Mouse (Mus musculus): Measurements from ENCODE around the gene Dock8.

The Dock8 gene

GRCm38 (mm10) chr19:25206969-25207368, 207.6 kb downstream of the Dock8 start:
- DNase-seq, result no peak

DNA sequence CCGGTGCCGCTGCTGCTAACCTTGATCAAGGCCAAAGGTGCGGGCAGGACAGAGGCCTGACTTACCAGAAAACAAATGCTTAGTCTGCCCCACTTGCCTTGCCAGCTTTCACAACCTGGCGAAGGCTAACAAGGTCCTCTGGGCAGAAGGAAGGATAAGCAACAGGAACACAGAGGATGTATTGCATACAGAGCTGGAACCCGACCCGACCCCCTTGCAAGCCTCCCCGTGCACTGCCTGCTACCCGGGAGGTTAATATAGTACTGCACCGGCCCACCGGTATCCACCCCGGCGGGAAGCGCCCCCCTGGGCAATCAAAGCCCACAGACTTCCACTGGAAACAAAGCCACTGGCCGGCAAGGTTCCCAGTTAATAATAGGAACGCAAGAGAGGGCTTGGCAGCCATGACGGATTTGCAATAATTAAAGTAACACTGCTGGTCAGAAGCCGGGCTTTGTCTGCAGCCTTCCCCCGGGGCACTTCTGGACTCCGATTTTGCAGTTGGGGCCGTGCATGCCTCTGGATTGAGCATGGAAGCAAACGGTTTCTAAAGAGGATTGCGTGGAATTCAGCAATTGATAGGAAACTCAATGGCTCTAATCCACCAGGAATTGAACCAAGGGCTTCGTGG, 208.5 kb downstream of the Dock8 start:
- DNase-seq, result no peak

DNA sequence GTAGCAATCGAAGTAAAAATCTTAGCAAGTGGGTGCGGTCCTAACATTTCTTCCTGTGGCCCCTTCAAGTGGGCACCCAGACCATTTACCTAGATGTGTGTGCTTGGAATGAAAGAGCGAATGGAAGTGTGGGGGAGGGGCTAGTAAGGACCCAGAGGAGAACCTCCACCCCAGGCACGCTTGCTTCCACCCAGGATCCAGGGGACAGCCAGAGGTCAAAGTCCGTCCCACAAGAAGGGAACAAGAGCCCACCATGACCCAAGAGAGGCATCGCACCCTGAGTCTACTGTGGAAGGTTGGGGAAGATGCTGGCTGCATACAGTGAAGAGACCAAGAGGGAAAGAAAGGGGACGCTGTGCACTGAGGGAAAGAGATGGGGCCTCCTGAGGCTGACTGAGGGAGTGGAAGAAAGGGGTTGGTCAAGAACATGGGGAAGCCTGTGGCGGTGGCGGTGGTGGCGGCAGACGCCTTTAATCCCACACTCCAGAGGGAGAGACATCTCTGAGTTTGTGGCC, 209.3 kb downstream of the Dock8 start:
- DNase-seq, result no peak

DNA sequence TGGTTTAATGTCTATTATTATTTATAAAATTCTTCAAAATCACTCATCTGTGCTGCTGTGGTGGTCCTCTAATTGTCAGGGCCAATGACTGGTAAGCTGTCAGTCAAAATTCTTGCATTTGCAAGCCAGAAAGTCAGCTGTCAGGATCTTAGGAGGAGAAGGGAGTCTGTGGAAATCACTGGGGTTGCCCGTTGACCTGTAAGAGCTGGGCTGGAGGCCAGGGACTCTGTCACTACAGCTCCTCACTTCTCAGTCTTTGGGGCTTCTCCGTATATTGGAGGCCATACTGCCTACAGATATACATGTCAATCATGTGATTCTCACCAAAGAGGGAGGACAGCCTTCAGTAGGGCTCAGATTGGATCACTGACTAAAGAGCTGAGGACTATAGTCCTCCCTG, 221.3 kb downstream of the Dock8 start:
- no peak for DNase-seq

GRCm38 (mm10) chr19:25221964-25222640, 222.8 kb downstream of the Dock8 start:
- no peak for DNase-seq

- no peak for DNase-seq
Observed at GRCm38 (mm10) chr19:25230058-25230974, 231.0 kb downstream of the Dock8 start.

DNA sequence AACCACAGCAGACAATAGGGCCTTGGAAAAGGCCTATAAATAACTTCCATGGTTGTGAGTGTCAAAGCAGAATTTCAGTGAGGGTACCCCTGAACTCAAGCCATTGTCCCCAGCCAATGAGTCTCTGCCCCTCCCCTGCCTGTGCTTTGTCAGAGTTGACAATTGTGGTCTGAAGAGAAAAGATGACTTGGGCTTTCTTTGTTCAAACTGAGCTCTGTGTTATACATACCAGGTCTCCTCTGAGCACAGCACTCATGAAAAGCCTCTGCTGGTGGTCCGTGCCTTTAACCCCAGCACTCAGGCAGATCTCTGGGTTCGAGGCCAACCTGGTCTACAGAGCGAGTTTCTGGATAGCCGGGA, 231.6 kb downstream of the Dock8 start:
- no peak for DNase-seq

DNA sequence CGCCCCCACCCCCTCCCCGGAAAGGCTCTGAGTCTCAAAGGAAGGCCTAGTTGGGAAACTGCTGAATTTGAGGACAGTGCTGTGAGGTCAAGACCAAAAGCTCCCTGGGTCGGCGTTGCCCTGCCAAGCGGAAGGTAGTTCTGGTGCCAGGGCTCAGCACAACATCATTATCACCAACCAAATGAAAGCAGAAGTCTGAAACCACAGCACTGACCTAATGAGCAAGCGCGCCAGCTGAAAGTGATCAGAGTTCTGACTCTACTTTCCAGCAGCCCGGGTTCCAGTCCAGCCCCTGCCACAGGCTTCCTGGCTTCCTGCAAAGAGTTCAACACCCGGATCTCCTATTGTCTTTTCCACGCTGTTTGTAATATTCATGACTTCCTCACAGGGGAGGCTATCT, 232.7 kb downstream of the Dock8 start:
- no peak for DNase-seq

- no peak for DNase-seq
Observed at GRCm38 (mm10) chr19:25236596-25237491, 237.5 kb downstream of the Dock8 start, which contains the start of gene Kank1. Kank1 (plus strand) TSS chr19:25236975.

GRCm38 (mm10) chr19:25237492-25238040, 238.2 kb downstream of the Dock8 start:
- no peak for DNase-seq

- no peak for DNase-seq
Observed at GRCm38 (mm10) chr19:25238121-25238520, 238.8 kb downstream of the Dock8 start.

DNA sequence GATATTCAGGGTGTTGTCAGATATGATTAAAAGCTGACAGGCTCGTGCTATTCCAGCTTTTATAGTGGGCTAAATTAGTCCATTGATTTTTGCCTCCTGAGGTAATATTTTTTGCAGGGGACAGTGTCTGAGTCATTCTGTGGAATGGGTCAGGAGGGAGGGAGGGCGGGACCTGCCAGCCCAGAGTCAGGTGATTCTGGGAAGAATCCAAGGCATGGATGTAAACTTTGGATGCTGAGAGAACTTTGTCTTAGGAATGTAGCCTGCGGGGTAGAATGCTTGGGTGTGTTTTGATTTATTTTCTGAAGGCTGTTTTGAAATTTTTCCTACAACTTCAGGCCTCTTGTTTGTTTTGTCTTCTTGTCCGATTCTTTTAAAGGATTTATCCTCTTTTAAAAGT, 244.2 kb downstream of the Dock8 start:
- DNase-seq, result no peak

DNA sequence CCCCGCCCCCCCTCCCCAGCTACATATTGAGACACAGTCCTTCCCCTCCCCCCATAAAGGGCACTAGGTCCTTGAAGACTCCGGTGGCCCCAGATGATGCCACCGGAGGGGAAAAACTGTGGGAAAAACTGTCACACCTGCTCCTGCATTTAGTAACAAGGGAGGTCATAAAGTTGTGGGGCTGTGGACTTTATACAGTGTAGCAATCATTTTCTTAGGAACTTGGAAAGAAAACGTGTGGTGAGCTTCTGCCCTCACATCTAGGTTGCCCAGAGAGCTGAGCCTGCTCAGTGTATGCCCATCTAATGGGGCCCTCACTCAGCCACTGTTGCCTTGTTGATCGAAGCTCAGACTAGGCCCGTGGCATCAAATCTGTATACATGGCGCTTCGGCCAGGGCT, 246.7 kb downstream of the Dock8 start:
- DNase-seq, result no peak

DNA sequence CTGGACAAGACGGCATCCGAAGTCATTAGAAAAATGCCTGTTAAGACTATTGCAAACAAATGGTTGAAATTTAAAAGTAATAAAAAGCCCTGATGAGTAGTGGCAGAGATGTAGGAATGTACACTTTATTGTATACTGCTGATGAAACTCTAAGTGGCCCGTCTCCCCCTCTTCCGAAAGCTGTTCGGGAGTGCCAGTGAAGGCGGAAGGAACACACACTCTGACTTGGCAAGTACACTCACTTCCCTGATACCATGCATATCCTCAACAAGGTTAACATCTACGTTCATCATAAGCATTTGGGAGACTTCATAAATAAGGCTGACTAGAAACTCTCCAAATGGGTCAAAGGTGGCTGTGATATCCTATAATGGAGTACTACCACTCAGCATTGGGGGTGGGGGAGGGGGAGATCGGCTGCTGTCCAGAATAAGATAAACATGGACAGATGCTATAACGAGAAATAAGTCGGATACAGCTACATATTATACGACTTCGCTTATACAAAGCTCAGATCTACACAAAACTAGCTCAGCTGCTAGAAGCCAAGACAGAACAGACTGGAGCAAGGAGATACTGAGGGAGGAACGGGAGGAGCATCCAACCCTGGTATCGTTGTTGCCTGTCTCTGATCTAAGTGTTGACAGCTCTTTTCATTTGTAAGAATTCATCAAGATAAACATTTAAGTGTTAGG, 248.7 kb downstream of the Dock8 start:
- no peak for DNase-seq

DNA sequence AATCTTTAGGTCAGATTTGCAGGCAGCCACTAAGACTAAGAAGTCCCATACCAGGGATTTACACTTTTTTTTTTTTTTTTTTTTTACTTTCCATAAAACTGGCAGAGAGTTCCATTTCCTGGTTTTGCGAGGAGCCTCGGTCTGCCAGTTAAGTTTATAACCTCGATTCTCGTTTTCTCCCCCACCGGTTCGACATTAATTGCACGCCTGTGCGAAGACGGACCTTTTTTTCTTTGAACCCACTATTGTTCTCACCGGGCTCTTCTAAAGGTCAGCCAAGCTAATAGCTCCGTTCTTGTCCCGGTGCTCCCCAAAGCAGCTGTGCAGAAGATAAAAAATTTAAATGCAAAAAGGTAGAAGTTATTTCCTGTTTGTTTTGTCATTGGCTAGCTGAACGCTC, 249.9 kb downstream of the Dock8 start:
- DNase-seq, result no peak

- DNase-seq, result no peak
Observed at GRCm38 (mm10) chr19:25251610-25252140, 252.3 kb downstream of the Dock8 start.

Data from cerebellum, adult 11 months (tissue).